Mouse (Mus musculus) G1E (cell line): ENCODE measurements around the gene Homer2. TPM values are rescaled to one million over a fixed set of nuclear protein-coding genes. Genes with fewer than 3 reads are reported as not detected.
A peak's percentile ranks its signal among the peaks of the same experiment; 100 is the strongest.

ENCODE experiments used
- ATAC-seq: 2 replicates; pipeline ENCODE4 v1.8.0; 2016; ENCODE audit warnings: mild to moderate bottlenecking; ENCODE audit not compliant: insufficient number of reproducible peaks, poor library complexity, low FRiP score, severe bottlenecking; ENCODE audit errors: extremely low read depth
- DNase-seq: peaks from one replicate; pipeline ENCODE4 v3.0.0; 2012; ENCODE audit warnings: low spot score
- H3K27me3 ChIP-seq: 2 replicates; pipeline ENCODE4 v1.6.1; 2012; ENCODE audit warnings: mild to moderate bottlenecking, low read length, inconsistent platforms; ENCODE audit not compliant: insufficient read depth
- H3K36me3 ChIP-seq: replicated peaks from 2 replicates; pipeline ENCODE3; 2012; ENCODE audit warnings: mild to moderate bottlenecking, inconsistent platforms
- H3K4me1 ChIP-seq: 2 replicates; pipeline ENCODE4 v1.6.1; 2012; ENCODE audit warnings: low read depth, low read length, inconsistent platforms, mixed read lengths; ENCODE audit not compliant: insufficient read depth
- H3K4me3 ChIP-seq: 2 replicates; pipeline ENCODE4 v1.5.1; 2012; ENCODE audit warnings: low read depth, mild to moderate bottlenecking, inconsistent platforms, low read length, moderate library complexity, mixed read lengths
- H3K9me3 ChIP-seq: replicated peaks from 2 replicates; pipeline ENCODE4 v1.6.1; 2012; ENCODE audit warnings: inconsistent platforms
- CTCF ChIP-seq: IDR thresholded peaks from 2 replicates; pipeline ENCODE4 v1.5.1; 2012; ENCODE audit warnings: low read depth, low read length, inconsistent platforms, mixed read lengths
- GATA1 ChIP-seq: IDR thresholded peaks from 2 replicates; pipeline ENCODE4 v1.6.1; 2012; ENCODE audit warnings: borderline replicate concordance, low read length, inconsistent platforms, mixed read lengths
- GATA2 ChIP-seq: IDR thresholded peaks from 2 replicates; pipeline ENCODE4 v1.6.1; 2012; ENCODE audit warnings: low read depth, low read length, inconsistent platforms, borderline replicate concordance
- POLR2AphosphoS5 ChIP-seq: IDR thresholded peaks from 2 replicates; pipeline ENCODE4 v1.6.1; 2012; ENCODE audit warnings: low read depth, low read length, inconsistent platforms; ENCODE audit not compliant: insufficient replicate concordance
- TAL1 ChIP-seq: conservative IDR thresholded peaks from 2 replicates; pipeline ENCODE4 v1.6.1; 2012; ENCODE audit warnings: low read depth, low read length, inconsistent platforms, mixed read lengths
- polyA plus RNA-seq: library from polyadenylated mRNA; stranded (reverse); fragments of >175 nt; gene quantifications from 2 replicates; pipeline ENCODE4 v1.2.3, GENCODE M21; 2012
- total RNA-seq, 2 experiments: library from RNA; stranded (forward) in 1 of 2; stranded (reverse) in 1 of 2; fragments of 200-1000 nt in 1 of 2; fragments of >200 nt in 1 of 2; fragmentation: Nextera tagmentation in 1 of 2; gene quantifications; 2 replicates each; pipeline ENCODE4 v1.2.3; 2014 to 2017

Homer2 gene
- total and polyA plus RNA-seq, 3 experiments, result 35.9 to 45.9 (median 37.3) TPM

DNA sequence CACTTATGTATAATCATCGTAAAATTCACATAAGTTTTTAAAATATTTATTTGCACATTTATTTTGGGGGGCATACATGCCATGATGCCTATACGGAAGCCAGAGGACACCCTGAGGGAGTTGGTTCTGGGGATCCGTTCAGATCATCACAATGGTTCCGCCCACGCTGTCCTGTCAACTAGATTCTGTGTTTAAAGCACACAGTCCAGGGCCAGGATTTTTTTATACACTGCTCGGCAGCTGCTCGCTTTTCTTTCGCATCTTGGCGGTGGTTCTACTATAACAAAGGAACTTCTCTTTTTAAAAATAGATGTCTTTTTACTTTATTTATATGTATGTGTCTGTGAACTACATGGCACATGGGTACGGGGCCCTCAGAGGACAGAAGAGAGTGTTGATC is 16.5 kb upstream of the Homer2 start:
- Histone ChIP-seq H3K4me1 (peaks cover 66% of the 10 kb centered on the region), H3K4me3 (no peak overlapping the region), H3K27me3 (no peaks in the 10 kb centered on the region), H3K36me3 (no peaks in the 10 kb centered on the region), H3K9me3 (no peaks in the 10 kb centered on the region; the same call in 1 of the 2 replicates)
- TF ChIP-seq POLR2AphosphoS5, result no peak
- no peak for TF ChIP-seq TAL1
- TF ChIP-seq GATA2, result no peak
- TF ChIP-seq CTCF, result no peak
- ATAC-seq (no peak), DNase-seq (no peak)

DNA sequence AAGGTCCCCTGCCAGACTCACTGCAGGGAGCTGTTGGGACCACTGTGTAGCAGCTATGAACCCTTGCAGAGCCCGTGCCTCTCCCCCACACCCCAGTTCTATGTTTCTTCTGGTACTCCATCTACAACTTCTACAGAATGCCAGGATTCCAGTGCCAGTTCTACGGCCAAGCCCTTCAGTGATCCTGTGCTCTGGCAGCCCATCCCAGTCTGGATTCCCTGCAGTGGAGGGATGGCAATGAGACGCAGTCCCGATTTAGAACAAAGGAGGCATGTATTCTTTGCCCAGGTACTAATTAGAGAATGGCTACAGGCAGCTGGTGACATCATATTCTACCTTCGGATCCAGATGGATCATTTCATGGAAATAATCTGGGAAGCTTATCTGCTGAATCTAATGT is 13.9 kb upstream of the Homer2 start:
- DNase-seq (no peak), ATAC-seq (no peak)
- Histone ChIP-seq H3K27me3 (no peaks in the 10 kb centered on the region), H3K4me3 (no peak overlapping the region), H3K36me3 (no peaks in the 10 kb centered on the region), H3K9me3 (no peaks in the 10 kb centered on the region; the same call in 1 of the 2 replicates), H3K4me1 (peaks cover 77% of the 10 kb centered on the region)
- no peak for TF ChIP-seq CTCF
- no peak for TF ChIP-seq GATA1
- TF ChIP-seq POLR2AphosphoS5, result no peak
- TF ChIP-seq GATA2, result no peak
- no peak for TF ChIP-seq TAL1

DNA sequence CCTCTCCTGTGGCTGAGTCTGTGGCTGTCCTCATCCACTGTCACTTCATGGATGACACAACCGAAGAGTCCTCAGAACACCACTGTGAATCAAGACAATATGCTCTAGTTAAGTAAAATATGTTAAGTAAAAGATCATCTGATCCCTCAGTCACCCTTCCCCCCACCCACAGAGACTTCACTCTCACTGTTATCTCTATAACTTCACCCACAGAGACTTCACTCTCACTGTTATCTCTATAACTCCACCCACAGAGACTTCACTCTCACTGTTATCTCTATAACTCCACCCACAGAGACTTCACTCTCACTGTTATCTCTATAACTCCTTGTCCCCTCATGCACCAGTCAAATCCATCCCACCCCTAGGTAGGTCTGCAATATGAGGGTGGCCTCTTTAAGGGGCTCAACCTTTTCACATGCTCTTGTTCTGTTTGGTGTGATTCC is 11.9 kb upstream of the Homer2 start:
- no peaks in the 10 kb centered on the region for H3K9me3 ChIP-seq
- ATAC-seq (peak; percentile 99), DNase-seq (peak; percentile 32)
- peaks cover 5% of the 10 kb centered on the region for H3K36me3 ChIP-seq
- peak overlapping the region; percentile 63 for H3K4me3 ChIP-seq
- TF ChIP-seq TAL1, result peak; percentile 91
- TF ChIP-seq GATA2, result no peak
- no peak for TF ChIP-seq POLR2AphosphoS5
- TF ChIP-seq GATA1, result no peak
- H3K27me3 ChIP-seq, result no peaks in the 10 kb centered on the region
- H3K4me1 ChIP-seq, result peaks cover 70% of the 10 kb centered on the region

DNA sequence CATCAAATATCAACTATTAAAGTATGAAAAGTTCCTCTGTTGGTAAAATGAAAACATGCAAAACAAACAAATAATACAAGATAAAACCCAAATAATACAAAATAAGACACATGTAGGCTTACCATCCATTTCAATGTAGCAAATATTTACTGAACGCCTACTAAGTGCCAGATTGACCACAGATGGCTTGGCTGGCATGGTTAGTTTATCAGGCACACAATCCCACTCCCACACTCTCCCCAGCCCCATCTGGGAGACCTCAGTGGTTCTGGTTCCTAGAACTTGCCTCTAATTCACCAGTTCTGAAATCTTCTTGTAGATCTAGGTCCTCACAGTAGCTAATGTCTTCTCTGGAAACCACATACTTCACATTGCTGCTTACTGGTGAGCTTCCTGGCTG is 11.3 kb upstream of the Homer2 start:
- H3K4me1 ChIP-seq, result peaks cover 73% of the 10 kb centered on the region
- no peaks in the 10 kb centered on the region for H3K27me3 ChIP-seq
- TF ChIP-seq TAL1 (no peak), GATA1 (no peak)
- ATAC-seq (no peak), DNase-seq (no peak)
- H3K4me3 ChIP-seq, result peak overlapping the region; percentile 63
- peaks cover 5% of the 10 kb centered on the region for H3K36me3 ChIP-seq
- no peaks in the 10 kb centered on the region for H3K9me3 ChIP-seq

DNA sequence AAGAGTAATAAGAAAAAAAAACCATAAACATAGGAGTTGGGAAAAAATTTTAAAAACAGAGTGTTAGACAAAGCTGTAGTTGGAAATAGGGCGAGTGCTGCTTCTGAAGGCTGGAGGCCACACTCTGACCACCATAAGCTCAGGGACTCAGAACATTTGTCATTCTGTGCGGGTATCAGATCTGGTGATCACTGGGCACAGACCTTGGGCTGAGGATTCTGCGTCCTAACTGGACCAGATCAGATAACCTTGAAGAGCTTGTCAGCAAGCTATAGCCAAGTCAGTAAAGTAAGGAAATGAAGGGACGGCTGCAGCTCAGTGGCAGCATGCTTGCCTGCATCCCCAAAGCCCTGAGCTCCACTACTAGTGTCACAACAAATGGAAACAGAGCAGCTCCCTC is 2.8 kb upstream of the Homer2 start:
- ATAC-seq (no peak), DNase-seq (no peak)
- peaks cover 3% of the 10 kb centered on the region for H3K36me3 ChIP-seq
- H3K4me1 ChIP-seq, result peaks cover 48% of the 10 kb centered on the region
- no peaks in the 10 kb centered on the region for H3K9me3 ChIP-seq
- TF ChIP-seq POLR2AphosphoS5, result no peak
- TF ChIP-seq GATA1, result no peak
- TF ChIP-seq CTCF, result no peak
- no peak for TF ChIP-seq TAL1
- TF ChIP-seq GATA2, result no peak
- H3K4me3 ChIP-seq, result no peak overlapping the region
- H3K27me3 ChIP-seq, result peaks cover 20% of the 10 kb centered on the region

DNA sequence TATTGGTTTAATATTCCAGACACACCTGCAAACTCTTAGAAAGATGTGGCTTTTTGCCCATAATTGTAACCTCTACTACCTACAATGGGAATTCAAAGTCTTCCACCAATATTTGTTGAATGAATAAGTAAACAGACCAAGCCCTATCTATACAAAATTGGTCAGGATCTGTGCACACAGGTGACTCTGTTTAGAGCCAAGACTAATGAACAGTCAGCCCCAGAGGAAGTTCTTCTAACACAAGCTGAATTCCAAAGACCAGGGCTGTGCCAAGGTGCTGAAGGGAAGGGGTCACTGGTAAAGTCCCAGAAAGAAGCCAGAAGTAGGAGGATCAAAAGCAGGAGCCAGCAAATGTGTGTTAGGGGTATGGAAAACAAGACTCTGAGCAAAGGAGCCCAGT is 838 bp upstream of the Homer2 start:
- Histone ChIP-seq H3K9me3 (no peaks in the 10 kb centered on the region), H3K27me3 (peaks cover 20% of the 10 kb centered on the region), H3K4me1 (peaks cover 55% of the 10 kb centered on the region), H3K36me3 (peaks cover 19% of the 10 kb centered on the region), H3K4me3 (no peak overlapping the region)
- ATAC-seq (no peak), DNase-seq (no peak)
- no peak for TF ChIP-seq CTCF
- TF ChIP-seq POLR2AphosphoS5, result no peak
- TF ChIP-seq GATA1, result no peak
- no peak for TF ChIP-seq GATA2
- TF ChIP-seq TAL1, result no peak

DNA sequence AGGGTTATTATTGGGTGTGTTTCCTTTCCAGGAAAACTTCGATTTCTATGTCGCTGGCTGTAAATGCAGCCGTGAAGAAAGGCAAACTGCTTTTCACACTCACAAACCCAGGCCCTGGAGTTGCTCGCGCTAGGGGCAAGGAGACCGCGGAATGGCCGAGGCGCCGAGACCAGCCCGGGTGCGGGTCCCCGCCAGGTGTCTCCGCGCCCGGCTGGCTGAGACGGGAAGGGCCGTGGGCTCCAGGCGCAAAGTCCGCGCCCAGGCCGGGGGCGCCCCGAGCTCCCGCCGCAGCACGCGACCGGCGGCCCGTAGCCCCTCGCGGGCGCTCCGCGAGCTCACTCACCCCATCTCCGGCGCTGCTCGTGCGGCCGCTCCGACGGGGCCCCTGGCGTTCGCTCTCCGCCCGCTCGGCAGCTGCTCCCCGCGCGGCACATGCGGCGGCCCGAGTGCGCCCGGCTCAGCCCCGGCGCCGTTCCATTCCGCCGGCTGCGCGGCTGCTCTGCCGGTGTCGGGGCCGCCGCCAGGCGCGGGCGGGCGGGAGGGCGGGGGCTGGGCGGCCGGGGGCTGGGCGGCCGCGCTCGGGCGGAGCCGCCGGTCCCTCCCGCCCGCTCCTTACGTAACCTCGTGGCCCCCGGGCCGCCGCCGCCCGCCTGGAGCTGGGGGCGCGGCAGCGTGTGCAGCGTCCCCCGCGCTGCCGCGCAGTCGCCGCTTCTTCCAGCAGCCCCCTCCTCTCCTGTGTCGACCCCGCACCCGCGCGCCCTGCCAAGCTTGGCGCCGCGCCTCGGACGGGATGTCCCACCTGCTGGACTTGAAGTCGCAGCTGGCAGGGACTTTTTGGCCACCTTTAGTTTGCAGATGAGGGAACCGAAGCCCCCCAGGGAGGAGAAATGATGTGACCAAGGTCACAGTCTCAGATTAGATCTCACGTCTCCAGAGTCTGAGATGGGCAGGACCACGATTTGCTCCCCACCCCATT is 623 bp downstream of the Homer2 start:
- peaks cover 59% of the 10 kb centered on the region for H3K4me1 ChIP-seq
- TF ChIP-seq GATA2 (no peak), CTCF (no peak), TAL1 (no peak), POLR2AphosphoS5 (no peak), GATA1 (no peak)
- no peaks in the 10 kb centered on the region for H3K9me3 ChIP-seq
- ATAC-seq (no peak), DNase-seq (peak; percentile 53)
- peaks cover 20% of the 10 kb centered on the region for H3K27me3 ChIP-seq
- H3K36me3 ChIP-seq, result peaks cover 34% of the 10 kb centered on the region
- H3K4me3 ChIP-seq, result peak overlapping the region; percentile 80
